8 mouse cellular contexts compared by ENCODE assay signal in the genomic region with DNA sequence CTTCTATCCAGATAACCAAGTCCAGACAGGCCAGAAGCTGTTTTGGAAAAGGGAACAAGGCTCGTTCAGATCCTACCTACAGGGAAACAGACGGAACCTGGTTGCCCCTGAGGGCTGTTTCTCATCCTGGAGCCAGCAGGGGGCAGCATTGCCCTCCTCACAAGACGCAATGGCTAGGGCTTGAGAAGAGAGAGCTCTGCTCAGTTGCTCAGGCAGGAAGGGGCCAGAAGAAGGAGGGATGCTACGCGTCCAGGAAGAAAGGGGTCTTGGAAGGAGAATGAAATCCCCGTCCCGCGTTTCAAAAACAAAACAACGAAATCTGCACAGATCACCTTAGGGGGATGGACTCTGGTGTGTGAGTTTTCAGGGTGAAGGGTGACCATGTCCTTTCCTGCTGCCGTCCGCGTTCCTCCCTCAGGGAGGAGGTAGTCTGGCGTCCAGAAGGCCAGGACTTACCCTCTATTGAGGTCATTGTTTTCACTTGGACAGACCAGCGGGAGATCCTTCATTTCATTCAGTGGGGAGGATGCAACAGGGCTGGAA. TPM values are rescaled to one million over a fixed set of nuclear protein-coding genes. Genes with fewer than 3 reads are reported as not detected.
DNase-seq lines count a peak whose midpoint lies in the region; ATAC-seq and TF ChIP-seq lines count a peak whose summit lies in the region.

No protein-coding gene starts in this region.

- H3K27ac ChIP-seq in embryonic facial prominence, embryonic 14.5 days (replicated peaks; ENCODE audit: low read depth, low read length) = peak overlapping the region; percentile 69; the same call in 1 of the 2 replicates
- no peak overlapping the region for H3K27ac ChIP-seq in limb, embryonic 14.5 days (replicated peaks; ENCODE audit: low read depth, low read length)

- no peaks in the 10 kb centered on the region for H3K9me3 ChIP-seq in embryonic facial prominence, embryonic 14.5 days (ENCODE audit: control insufficient read depth, low read length)
- H3K9me3 ChIP-seq in limb, embryonic 14.5 days (ENCODE audit: control insufficient read depth, low read length) = no peaks in the 10 kb centered on the region; the same call in 1 of the 2 replicates

- H3K4me2 ChIP-seq in embryonic facial prominence, embryonic 14.5 days (ENCODE audit: low read depth, low read length) = peak overlapping the region; percentile 34
- H3K4me2 ChIP-seq in limb, embryonic 14.5 days (replicated peaks; ENCODE audit: low read depth, low read length, severe bottlenecking) = peak overlapping the region; percentile 35

- H3K9ac ChIP-seq in embryonic facial prominence, embryonic 14.5 days (ENCODE audit: low read depth, low read length) = peak overlapping the region; percentile 27; the same call in 1 of the 2 replicates
- H3K9ac ChIP-seq in limb, embryonic 14.5 days (ENCODE audit: low read depth, low read length, severe bottlenecking) = 0 out of 2 replicates have a peak overlapping the region, but pooled peaks have one; percentile 2

- no peaks in the 10 kb centered on the region for H3K27me3 ChIP-seq in embryonic facial prominence, embryonic 14.5 days (replicated peaks; ENCODE audit: control insufficient read depth, insufficient read depth, low read length)
- H3K27me3 ChIP-seq in limb, embryonic 14.5 days (ENCODE audit: control insufficient read depth, insufficient read depth, low read length) = no peaks in the 10 kb centered on the region

- no peaks in the 10 kb centered on the region for H3K36me3 ChIP-seq in embryonic facial prominence, embryonic 14.5 days (ENCODE audit: control insufficient read depth, insufficient read depth, low read length)
- no peaks in the 10 kb centered on the region for H3K36me3 ChIP-seq in limb, embryonic 14.5 days (ENCODE audit: control insufficient read depth, insufficient read depth, low read length)

- H3K4me1 ChIP-seq in embryonic facial prominence, embryonic 14.5 days (ENCODE audit: control insufficient read depth, insufficient read depth, low read length) = no peaks in the 10 kb centered on the region
- H3K4me1 ChIP-seq in limb, embryonic 14.5 days (ENCODE audit: control insufficient read depth, insufficient read depth, low read length) = peaks cover 10% of the 10 kb centered on the region; the same call in 1 of the 2 replicates

- no peak overlapping the region for H3K4me3 ChIP-seq in embryonic facial prominence, embryonic 14.5 days (ENCODE audit: low read depth, low read length)
- H3K4me3 ChIP-seq in limb, embryonic 14.5 days (replicated peaks; ENCODE audit: low read length) = 0 out of 2 replicates have a peak overlapping the region, but pooled peaks have one; percentile 14

- peak; percentile 82 for DNase-seq in 416B (ENCODE audit: low read depth)
- peak; percentile 36 to 53 for DNase-seq in adrenal gland, postnatal 4 days (ENCODE audit: low spot score in 2 of 2)
- DNase-seq in embryonic facial prominence, embryonic 14.5 days (ENCODE audit: low spot score) = peak; percentile 95
- DNase-seq in heart, adult 8-10 months (ENCODE audit: low spot score) = peak; percentile 83
- DNase-seq in kidney, adult 8-10 months = peak; percentile 62 to 83
- DNase-seq in limb, embryonic 14.5 days (ENCODE audit: low spot score) = peak; percentile 89
- DNase-seq in spleen, postnatal 36 days (ENCODE audit: low spot score in 2 of 2) = peak; percentile 65 to 66

- peak; percentile 87 for ATAC-seq in embryonic facial prominence, embryonic 14.5 days (ENCODE audit: low read depth)
- ATAC-seq in limb, embryonic 14.5 days (ENCODE audit: low FRiP score, low read depth) = peak; percentile 88
- peak; percentile 84 for ATAC-seq in monocyte, adult 5-6 weeks (replicated peaks; ENCODE audit: insufficient number of reproducible peaks, low FRiP score, low TSS enrichment, poor library complexity, severe bottlenecking)

- 12% methylated on average over 14 of the region's 14 CpGs for WGBS in embryonic facial prominence, embryonic 14.5 days
- WGBS in limb, embryonic 14.5 days = 17% methylated on average over 14 of the region's 14 CpGs

- TF ChIP-seq POLR2A in limb, embryonic 14.5 days (IDR thresholded peaks at IDR 0.05; ENCODE audit: borderline replicate concordance, extremely low read depth, insufficient read depth, insufficient read length) = no peak

RNA-seq across cellular contexts. Expression of a gene that starts 25.1 kb away (rescaled TPM):
- total RNA-seq in adrenal gland, postnatal 4 days (2021) = 10 to 100 TPM in 1 of 2 experiments, 1 to 10 TPM in 1; 1.3 to 12.9 TPM
- 0.37 and 0.92 TPM in 2 replicates for polyA plus RNA-seq in embryonic facial prominence, embryonic 14.5 days (2014; fragmentation: Nextera tagmentation; extraction: Ambion mirVana)
- under 1 TPM in 1 of 4 experiments, not detected in 3; 0.56 TPM for total RNA-seq in heart, adult 8-10 months (2022)
- 0.92 and 1.2 TPM in 2 replicates for polyA plus RNA-seq in limb, embryonic 14.5 days (2012; rRNA removed)
- polyA plus RNA-seq in limb, embryonic 14.5 days (2014; fragmentation: Nextera tagmentation; extraction: Ambion mirVana) = 1.3 and 2.0 TPM in 2 replicates
- total RNA-seq in monocyte, adult 5-6 weeks (2017) = 60.0 to 68.3 TPM (median 64.2 TPM) in 3 replicates

Comparison
In these comparisons a context has a peak if more than half of its experiments do, and no peak if none do; other contexts are left out.
1. DNase-seq: peak in every context shown above with its lines; median percentile 95 in embryonic facial prominence, embryonic 14.5 days; 89 in limb, embryonic 14.5 days; 83 in heart, adult 8-10 months; 82 in 416B; 72 in kidney, adult 8-10 months; 66 in spleen, postnatal 36 days; 44 in adrenal gland, postnatal 4 days.